28 mouse cellular contexts compared by ENCODE assay signal in genomic region chr6:108432836-108433235, GRCm38 (mm10).
A peak's percentile ranks its signal among the peaks of the same experiment; 100 is the strongest.
DNase-seq lines count a peak whose midpoint lies in the region; ATAC-seq and TF ChIP-seq lines count a peak whose summit lies in the region.
"Had no signal": no experiment of that assay in that cellular context is flagged by ENCODE, and none has a peak within 500 bp of the region (broad histone marks: within the 10 kb centered on the region; RNA-seq: fewer than 3 reads in every experiment).

No protein-coding gene starts in this region.

- 40% methylated on average over 4 of the region's 4 CpGs for WGBS in liver, adult 2 months
- 79% methylated on average over 4 of the region's 4 CpGs for WGBS in liver, embryonic 11.5 days
- 63% methylated on average over 4 of the region's 4 CpGs for WGBS in liver, embryonic 13.5 days (ENCODE audit: insufficient replicate concordance)

- no peak overlapping the region for H3K4me2 ChIP-seq in liver, embryonic 11.5 days
- no peak overlapping the region for H3K4me2 ChIP-seq in liver, embryonic 13.5 days
- H3K4me2 ChIP-seq: forebrain, embryonic 13.5 days; heart, embryonic 12.5 days; hindbrain, embryonic 15.5 days; limb, embryonic 13.5 days; midbrain, embryonic 15.5 days had no signal

- H3K36me3 ChIP-seq in liver, adult 2 months (ENCODE audit: control insufficient read depth, insufficient read depth, low read length): peaks cover 3% of the 10 kb centered on the region; the same call in 1 of the 2 replicates
- H3K36me3 ChIP-seq in liver, embryonic 11.5 days (ENCODE audit: control insufficient read depth, insufficient read depth, low read length): no peaks in the 10 kb centered on the region
- no peaks in the 10 kb centered on the region for H3K36me3 ChIP-seq in liver, embryonic 13.5 days
- H3K36me3 ChIP-seq: hindbrain, embryonic 10.5 days; hindbrain, embryonic 15.5 days; limb, embryonic 13.5 days; midbrain, embryonic 10.5 days; midbrain, embryonic 15.5 days had no signal

- TF ChIP-seq CTCF in liver, adult 2 months (IDR thresholded peaks at IDR 0.05; ENCODE audit: low read depth, low read length): no peak

- TF ChIP-seq POLR2A in liver, adult 2 months (IDR thresholded peaks at IDR 0.05; ENCODE audit: extremely low read depth, insufficient read depth, low read length): no peak

- no peak overlapping the region for H3K4me3 ChIP-seq in liver, adult 2 months (ENCODE audit: insufficient read depth, low read depth, low read length)
- H3K4me3 ChIP-seq in liver, embryonic 11.5 days (ENCODE audit: low read depth, low read length): no peak overlapping the region
- H3K4me3 ChIP-seq in liver, embryonic 13.5 days (replicated peaks): no peak overlapping the region
- H3K4me3 ChIP-seq: forebrain, embryonic 13.5 days; heart, adult 2 months; heart, embryonic 12.5 days; hindbrain, embryonic 10.5 days; hindbrain, embryonic 15.5 days; limb, embryonic 13.5 days; midbrain, embryonic 10.5 days; midbrain, embryonic 15.5 days had no signal

- no peak overlapping the region for H3K27ac ChIP-seq in liver, adult 2 months (replicated peaks; ENCODE audit: insufficient read depth, low read depth, low read length)
- no peak overlapping the region for H3K27ac ChIP-seq in liver, embryonic 11.5 days (ENCODE audit: low read depth, low read length)
- no peak overlapping the region for H3K27ac ChIP-seq in liver, embryonic 13.5 days
- H3K27ac ChIP-seq: forebrain, embryonic 13.5 days; heart, adult 2 months; hindbrain, embryonic 10.5 days; hindbrain, embryonic 15.5 days; kidney, postnatal 0 days; limb, embryonic 13.5 days; macrophage; midbrain, embryonic 10.5 days; midbrain, embryonic 15.5 days had no signal

- peak; percentile 60 for DNase-seq in liver, adult 2 months (ENCODE audit: extremely low read depth, low read depth, low spot score)
- DNase-seq in liver, embryonic 11.5 days (ENCODE audit: low spot score): no peak
- DNase-seq in 416B (ENCODE audit: low read depth): peak; percentile 9
- DNase-seq in liver, embryonic 13.5 days: no peak
- no peak for DNase-seq in frontal cortex, postnatal 10 days (ENCODE audit: low spot score in 2 of 2)
- DNase-seq in spleen, adult 12 weeks (ENCODE audit: low spot score): no peak
- no peak for DNase-seq in cerebellum, postnatal 10 days
- DNase-seq: adrenal gland, postnatal 25 days; cerebellum, adult 18-20 months; cerebellum, postnatal 25 days; gastrocnemius, postnatal 25 days; heart, adult 2 months; kidney, adult 8-10 months; kidney, postnatal 4 days; lung, adult 18-20 months; right cerebral cortex, postnatal 4 days; thymus, postnatal 4 days had no signal

- no peaks in the 10 kb centered on the region for H3K27me3 ChIP-seq in liver, adult 2 months (ENCODE audit: control insufficient read depth, insufficient read depth, low read length)
- no peaks in the 10 kb centered on the region for H3K27me3 ChIP-seq in liver, embryonic 11.5 days (replicated peaks; ENCODE audit: control insufficient read depth, insufficient read depth, low read length)
- H3K27me3 ChIP-seq in liver, embryonic 13.5 days: no peaks in the 10 kb centered on the region
- H3K27me3 ChIP-seq: forebrain, embryonic 13.5 days; heart, embryonic 12.5 days; hindbrain, embryonic 15.5 days; limb, embryonic 13.5 days; midbrain, embryonic 15.5 days had no signal

- no peak overlapping the region for H3K9ac ChIP-seq in liver, adult 2 months (ENCODE audit: low read depth, low read length)
- H3K9ac ChIP-seq in liver, embryonic 11.5 days (ENCODE audit: low read depth, low read length): no peak overlapping the region
- no peak overlapping the region for H3K9ac ChIP-seq in liver, embryonic 13.5 days
- H3K9ac ChIP-seq: forebrain, embryonic 13.5 days; heart, embryonic 12.5 days; hindbrain, embryonic 15.5 days; limb, embryonic 13.5 days; midbrain, embryonic 15.5 days had no signal

- peaks cover 16% of the 10 kb centered on the region for H3K4me1 ChIP-seq in liver, adult 2 months (ENCODE audit: control insufficient read depth, insufficient read depth, low read length)
- H3K4me1 ChIP-seq in liver, embryonic 11.5 days (replicated peaks; ENCODE audit: control insufficient read depth, insufficient read depth, low read length): no peaks in the 10 kb centered on the region; the same call in 1 of the 2 replicates
- peaks cover 11% of the 10 kb centered on the region; the same call in 1 of the 2 replicates for H3K4me1 ChIP-seq in liver, embryonic 13.5 days (replicated peaks)
- H3K4me1 ChIP-seq: forebrain, embryonic 13.5 days had no signal

- no peaks in the 10 kb centered on the region for H3K9me3 ChIP-seq in liver, embryonic 11.5 days (ENCODE audit: control insufficient read depth, low read length)
- no peaks in the 10 kb centered on the region for H3K9me3 ChIP-seq in liver, embryonic 13.5 days (replicated peaks)
- H3K9me3 ChIP-seq: forebrain, embryonic 13.5 days; heart, embryonic 12.5 days; hindbrain, embryonic 10.5 days; hindbrain, embryonic 15.5 days; limb, embryonic 13.5 days; midbrain, embryonic 10.5 days; midbrain, embryonic 15.5 days had no signal

- ATAC-seq in liver, embryonic 11.5 days (replicated peaks; ENCODE audit: low FRiP score): no peak
- peak; percentile 45; the same call in 1 of the 2 replicates for ATAC-seq in liver, embryonic 13.5 days (ENCODE audit: low read depth)
- ATAC-seq in monocyte, adult 5-6 weeks (replicated peaks; ENCODE audit: insufficient number of reproducible peaks, low FRiP score, low TSS enrichment, poor library complexity, severe bottlenecking): 0 out of 2 replicates have a peak, but pooled peaks have one; percentile 47
- ATAC-seq: forebrain, embryonic 13.5 days; inflammation-experienced regulatory T-cells, adult 6 months; midbrain, embryonic 15.5 days had no signal

- H3K79me2 ChIP-seq in liver, adult 2 months (ENCODE audit: control insufficient read depth, insufficient read depth, low read length): no peaks in the 10 kb centered on the region

Comparison
In these comparisons a context has a peak if more than half of its experiments do, and no peak if none do; other contexts are left out.
1. DNase-seq: peak in liver, adult 2 months (single experiment) and 416B (single experiment); none in liver, embryonic 11.5 days (single experiment), liver, embryonic 13.5 days (single experiment), frontal cortex, postnatal 10 days (0 of 2), spleen, adult 12 weeks (single experiment) and cerebellum, postnatal 10 days (0 of 2).